Mouse (Mus musculus): Measurements from ENCODE around the gene Pfdn6.
"Not testable (repeated sequence)": the region's sequence is repeated elsewhere in the genome, so short reads cannot be mapped to it uniquely, and the experiment has no call there.

Pfdn6 gene

DNA sequence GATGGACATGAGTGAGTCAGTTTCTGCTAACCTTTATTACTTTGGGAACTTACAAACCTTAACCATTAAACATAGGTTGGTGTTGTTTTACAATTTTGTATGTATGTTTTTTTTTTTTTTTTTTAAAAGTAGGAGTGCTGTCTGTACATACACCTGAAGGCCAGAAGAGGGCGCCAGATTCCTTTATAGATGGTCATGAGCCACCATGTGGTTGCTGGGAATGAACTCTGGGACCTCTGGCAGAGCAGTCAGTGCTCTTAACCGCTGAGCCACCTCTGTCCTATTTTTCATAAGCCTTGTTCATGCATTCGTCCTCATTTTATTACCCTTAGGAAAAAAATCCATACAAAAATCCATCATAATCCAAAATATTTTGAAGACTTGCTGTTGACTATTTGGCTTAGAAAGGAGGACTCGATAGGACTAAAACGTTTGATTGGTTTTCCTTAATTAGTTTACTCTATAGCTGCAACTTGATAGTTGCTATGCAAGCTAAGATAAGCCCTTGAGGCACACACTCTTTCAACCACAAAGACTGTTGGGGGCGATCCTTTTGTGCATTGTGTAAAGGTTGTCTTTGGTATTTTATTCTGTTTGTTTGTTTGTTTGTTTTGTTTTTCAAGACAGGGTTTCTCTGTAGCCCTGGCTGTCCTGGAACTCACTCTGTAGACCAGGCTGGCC lies 42.9 kb downstream of the Pfdn6 start:
- no peak for DNase-seq

DNA sequence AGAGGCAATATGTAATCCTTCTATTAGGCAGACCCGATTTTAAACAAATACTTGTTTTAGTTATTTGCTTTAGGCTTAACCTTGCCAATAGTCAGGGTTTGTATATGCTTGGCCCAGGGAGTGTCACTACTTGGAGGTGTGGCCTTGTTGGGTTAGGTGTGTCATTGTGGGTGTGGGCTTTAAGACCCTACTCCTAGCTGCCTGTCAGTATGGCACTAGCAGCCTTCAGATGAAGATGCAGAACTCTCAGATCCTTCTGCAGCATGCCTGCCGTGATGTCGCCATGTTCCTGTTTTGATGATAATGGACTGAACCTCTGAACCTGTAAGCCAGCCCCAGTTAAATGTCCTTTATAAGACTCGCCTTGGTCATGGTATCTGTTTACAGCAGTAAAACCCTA lies 47.1 kb downstream of the Pfdn6 start:
- not testable (repeated sequence) for DNase-seq

DNA sequence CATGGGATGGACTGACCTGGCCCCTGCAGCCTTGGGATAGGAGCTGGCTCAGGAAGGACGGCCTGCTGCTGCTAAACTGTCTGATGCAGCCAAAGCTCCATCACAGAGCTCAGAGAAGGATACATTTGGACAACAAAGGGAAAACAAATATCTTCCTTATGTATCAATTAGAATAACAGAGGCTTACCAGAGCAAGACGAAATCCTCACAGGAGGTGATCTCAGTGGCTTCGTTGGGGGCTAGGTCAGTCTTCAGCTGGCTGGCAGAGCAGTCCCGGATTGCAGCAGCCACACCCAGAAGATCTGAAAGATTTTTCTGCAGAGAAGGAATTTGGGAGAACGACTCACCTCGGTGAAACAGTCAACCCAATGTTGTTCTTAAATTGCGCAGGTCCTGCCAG lies 47.7 kb downstream of the Pfdn6 start:
- DNase-seq = no peak

DNA sequence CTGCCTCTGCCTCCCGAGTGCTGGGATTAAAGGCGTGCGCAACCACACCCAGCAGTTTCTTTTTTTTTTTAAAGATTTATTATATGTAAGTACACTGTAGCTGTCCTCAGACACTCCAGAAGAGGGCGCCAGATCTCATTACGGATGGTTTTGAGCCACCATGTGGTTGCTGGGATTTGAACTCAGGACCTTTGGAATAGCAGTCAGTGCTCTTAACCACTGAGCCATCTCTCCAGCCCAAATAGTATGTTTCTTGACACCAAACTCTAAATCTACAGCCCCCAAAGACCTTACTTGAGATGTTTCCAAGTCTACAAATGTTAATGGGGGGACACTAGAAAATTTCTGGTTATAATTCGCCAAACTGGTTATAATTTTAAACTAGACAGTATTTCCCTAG lies 48.3 kb downstream of the Pfdn6 start:
- DNase-seq = not testable (repeated sequence)

DNA sequence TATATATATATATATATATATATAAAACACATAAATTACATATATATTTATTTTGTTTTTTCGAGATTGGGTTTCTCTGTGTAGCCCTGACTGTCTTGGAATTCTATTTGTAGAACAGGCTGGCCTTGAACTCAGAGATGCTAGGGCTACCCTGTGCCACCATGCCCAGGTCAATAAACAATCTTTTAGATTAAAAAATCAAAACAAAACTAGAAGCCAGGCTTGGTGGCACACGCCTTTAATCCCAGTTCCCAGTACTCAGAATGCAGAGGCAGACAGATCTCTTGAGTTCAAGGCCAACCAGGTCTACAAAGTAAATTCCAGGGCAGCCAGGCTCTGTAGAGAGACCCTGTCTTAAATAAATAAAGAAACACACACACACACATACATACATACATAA lies 48.8 kb downstream of the Pfdn6 start:
- DNase-seq = no peak

DNA sequence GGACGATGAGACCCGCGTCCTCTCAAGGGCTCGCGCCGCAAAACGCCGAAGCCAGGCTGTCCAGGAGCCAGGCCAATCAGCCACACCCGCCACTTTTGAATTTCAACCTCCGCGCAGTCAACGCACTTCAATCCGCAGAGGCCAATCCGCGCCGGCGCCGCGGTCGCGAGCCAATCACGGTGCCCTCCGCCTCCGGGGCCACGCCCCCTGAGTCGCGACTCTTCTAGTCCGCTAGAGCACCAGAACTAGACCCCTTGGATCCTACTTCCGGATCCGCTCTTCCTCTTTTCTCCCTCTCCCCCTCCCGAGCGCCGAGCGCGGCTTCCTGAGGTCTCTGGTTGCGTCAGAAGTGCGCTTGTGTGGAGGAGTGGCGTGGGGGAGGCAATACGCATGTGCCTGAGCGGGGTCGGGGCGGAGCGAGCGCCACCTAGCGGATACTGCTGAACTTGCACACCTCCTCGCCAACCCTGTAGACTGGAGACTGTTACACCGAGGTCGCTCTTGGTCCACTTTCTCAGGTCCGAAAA lies 49.5 kb downstream of the Pfdn6 start, which contains the start of gene Kifc1:
Kifc1 (minus strand) TSS at position 129 of the 527 bp plus-strand sequence.
- peak; percentile 99 to 100 for DNase-seq

DNA sequence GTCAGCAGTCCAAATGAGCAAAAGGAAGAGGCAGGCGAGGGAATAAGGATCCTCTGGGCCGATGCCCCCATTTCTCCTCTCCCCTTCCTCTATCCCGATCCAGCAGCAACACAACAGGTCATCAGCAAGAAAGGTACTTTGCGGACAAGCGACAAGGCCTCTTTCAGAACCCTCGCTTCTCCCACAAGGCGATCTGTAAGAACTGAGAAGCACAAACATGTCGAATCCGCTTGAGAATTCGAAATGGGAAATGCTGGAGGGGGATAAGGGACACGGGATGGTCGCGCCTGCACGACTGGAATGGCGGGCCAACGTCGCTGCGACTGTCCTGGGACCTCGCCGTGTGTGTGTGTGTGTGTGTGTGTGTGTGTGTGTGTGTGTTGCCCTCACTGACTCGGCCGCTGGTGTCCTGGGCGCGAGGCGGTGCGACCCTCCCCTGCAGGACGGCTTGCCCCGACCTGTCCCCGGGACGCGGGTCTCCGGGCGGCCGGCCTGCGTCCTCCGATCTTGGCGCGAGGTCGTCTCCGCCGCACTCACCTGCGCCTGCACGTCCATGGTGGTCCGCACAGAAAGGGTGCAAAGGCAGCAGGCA lies 50.1 kb downstream of the Pfdn6 start:
- DNase-seq = not testable (repeated sequence)
